Mouse (Mus musculus) liver, postnatal 0 days (tissue): Measurements from ENCODE around the gene Foxl1.

ENCODE experiments used
- CTCF ChIP-seq: sonication (generic); IDR thresholded peaks from 2 replicates; pipeline ENCODE4 v1.5.1; 2016; ENCODE audit warnings: antibody characterized with exemption, low read depth
- EP300 ChIP-seq: IDR thresholded peaks from 2 replicates; pipeline ENCODE4 v1.6.1; 2016; ENCODE audit warnings: antibody characterized with exemption, low read depth, mild to moderate bottlenecking

DNA sequence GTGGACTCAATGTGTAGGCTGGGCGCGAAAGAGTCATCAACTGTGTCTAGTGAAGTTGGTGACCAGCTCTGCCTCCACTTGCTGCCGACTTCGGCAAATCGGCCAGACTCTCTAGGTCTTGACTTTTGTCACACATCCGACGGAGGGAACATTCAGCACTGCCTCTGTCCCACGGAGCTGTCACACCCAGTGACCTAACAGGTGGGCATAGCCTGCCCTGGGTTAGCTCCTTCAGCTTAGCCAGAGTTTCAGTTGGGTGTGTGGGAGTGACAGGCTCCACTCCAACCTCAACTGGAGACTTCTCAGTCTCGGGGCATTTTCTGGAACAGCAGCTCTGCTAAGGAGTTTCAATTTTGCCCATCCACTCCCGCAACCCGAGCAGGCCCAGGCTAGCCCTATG lies 6.8 kb downstream of the Foxl1 start:
- TF ChIP-seq CTCF = no peak
- TF ChIP-seq EP300 = no peak
